Mouse (Mus musculus) kidney, embryonic 14.5 days (tissue): ENCODE data around the gene Gpr89. TPM values are rescaled to one million over a fixed set of nuclear protein-coding genes. Genes with fewer than 3 reads are reported as not detected.

Experiments
- ATAC-seq: fragments of 200-750 bp; cut with Nextera tagmentation; 2 replicates; pipeline ENCODE4 v1.8.0; 2017; ENCODE audit warnings: moderate number of reproducible peaks, mild to moderate bottlenecking, moderate TSS enrichment, moderate library complexity; ENCODE audit not compliant: low FRiP score, low TSS enrichment
- H3K27ac ChIP-seq: fragments of 300-500 bp; sonication (generic); 2 replicates; pipeline ENCODE4 v1.5.1; 2014; ENCODE audit warnings: low read depth, mild to moderate bottlenecking, low read length, moderate library complexity, mixed read lengths
- H3K27me3 ChIP-seq: fragments of 300-500 bp; sonication (generic); 2 replicates; pipeline ENCODE4 v1.6.1; 2014; ENCODE audit warnings: mild to moderate bottlenecking, low read length; ENCODE audit not compliant: control insufficient read depth, insufficient read depth
- H3K36me3 ChIP-seq: fragments of 300-500 bp; sonication (generic); 2 replicates; pipeline ENCODE4 v1.6.1; 2014; ENCODE audit warnings: low read length, mixed read lengths; ENCODE audit not compliant: control insufficient read depth, insufficient read depth
- H3K4me1 ChIP-seq: fragments of 300-500 bp; sonication (generic); 2 replicates; pipeline ENCODE4 v1.6.1; 2014; ENCODE audit warnings: low read length, mixed read lengths; ENCODE audit not compliant: control insufficient read depth, insufficient read depth
- H3K4me2 ChIP-seq: fragments of 300-500 bp; sonication (generic); replicated peaks from 2 replicates; pipeline ENCODE4 v1.6.1; 2014; ENCODE audit warnings: low read depth, mild to moderate bottlenecking, low read length
- H3K4me3 ChIP-seq: fragments of 300-500 bp; sonication (generic); 2 replicates; pipeline ENCODE4 v1.5.1; 2014; ENCODE audit warnings: mild to moderate bottlenecking, low read length
- H3K9ac ChIP-seq: fragments of 300-500 bp; sonication (generic); 2 replicates; pipeline ENCODE4 v1.6.1; 2014; ENCODE audit warnings: low read depth, mild to moderate bottlenecking, low read length, moderate library complexity
- H3K9me3 ChIP-seq: fragments of 300-500 bp; sonication (generic); 2 replicates; pipeline ENCODE4 v1.6.1; 2016; ENCODE audit warnings: low read length; ENCODE audit not compliant: control insufficient read depth
- WGBS: fragments of 180-500 bp; shearing (Covaris S2); extraction: QIAGEN DNeasy Blood & Tissue Kit; methylation state at CpG from one replicate; pipeline ENCODE4 v1.1.7; 2014; 5-methylcytosine and 5-hydroxymethylcytosine counted together
- polyA plus RNA-seq: library from polyadenylated mRNA; unstranded; fragments of >200 nt; fragmentation: Nextera tagmentation; extraction: Ambion mirVana; gene quantifications from 2 replicates; pipeline ENCODE4 v1.2.1, GENCODE M21; 2014

Gpr89 gene
- polyA plus RNA-seq, 1 experiment from 2014 or later, result 50.9 TPM

DNA sequence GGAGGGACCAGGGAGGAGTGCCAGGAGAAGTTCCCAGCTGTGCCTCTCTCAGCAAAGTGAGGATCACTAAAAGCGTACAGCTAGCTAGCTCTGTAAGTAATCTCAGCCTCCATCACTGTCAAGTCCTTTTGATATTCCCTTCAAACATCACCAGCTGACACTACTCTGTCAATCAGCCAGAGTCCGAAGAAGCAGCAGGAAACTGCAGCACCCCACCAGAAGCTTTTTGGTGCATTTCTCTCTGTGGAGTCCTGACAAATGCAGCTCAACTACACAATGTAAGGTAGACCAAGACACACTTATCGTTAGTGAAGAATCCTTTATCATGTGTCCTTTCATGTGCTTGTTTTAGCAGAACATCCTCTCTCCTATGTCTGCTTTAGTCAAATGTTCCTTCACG is 83.6 kb downstream of the Gpr89 start:
- H3K4me1 ChIP-seq, result 0 out of 2 replicates have a peak, but pooled peaks cover 2% of the 10 kb centered on the region
- H3K27me3 ChIP-seq, result no peaks in the 10 kb centered on the region
- H3K36me3 ChIP-seq, result no peaks in the 10 kb centered on the region
- no peak overlapping the region for H3K27ac ChIP-seq
- no peak overlapping the region for H3K4me3 ChIP-seq
- H3K4me2 ChIP-seq, result no peak overlapping the region
- ATAC-seq, result no peak
- H3K9me3 ChIP-seq, result no peaks in the 10 kb centered on the region; the same call in 1 of the 2 replicates
- 85% methylated on average over 4 of the region's 4 CpGs for WGBS
- H3K9ac ChIP-seq, result no peak overlapping the region

DNA sequence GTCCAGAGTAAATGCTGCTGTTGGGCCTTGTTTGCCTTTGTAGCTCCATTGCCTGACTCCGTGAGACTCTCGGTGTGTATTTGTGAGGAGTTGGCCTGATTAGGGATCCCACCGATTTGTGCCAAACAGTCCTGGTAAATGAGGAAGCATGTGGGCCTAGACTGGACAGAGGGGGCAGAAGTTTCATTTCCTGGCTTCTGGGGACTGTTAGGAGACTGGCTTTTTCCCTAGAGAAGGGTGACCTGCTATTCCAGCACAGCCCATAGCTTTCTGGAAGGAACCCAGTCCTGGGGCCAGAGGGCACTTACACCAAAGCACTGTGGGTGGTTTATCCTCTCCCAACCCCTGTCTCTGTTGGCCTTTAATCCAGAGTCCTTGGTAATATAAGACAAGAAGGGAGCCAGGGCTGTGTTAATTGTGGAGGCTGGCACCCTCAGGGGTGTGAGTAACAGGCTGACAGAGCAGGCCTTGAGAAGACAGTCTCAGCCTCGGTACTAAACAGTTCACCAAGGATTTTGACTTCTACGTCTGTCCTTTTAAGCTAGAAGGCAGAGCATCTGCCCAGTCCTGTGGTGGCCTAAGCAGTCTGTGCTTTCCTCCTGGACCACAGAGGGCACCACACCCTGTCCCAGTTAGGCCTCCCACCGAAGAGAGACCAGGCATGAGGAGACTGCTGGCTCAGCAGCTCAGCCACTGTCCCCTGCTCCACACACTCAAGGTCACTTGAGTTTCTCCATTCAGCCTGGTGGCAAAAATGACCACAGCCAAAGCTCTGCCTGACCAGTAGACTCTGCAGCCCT is 84.8 kb downstream of the Gpr89 start:
- H3K36me3 ChIP-seq, result no peaks in the 10 kb centered on the region
- no peak for ATAC-seq
- H3K9ac ChIP-seq, result no peak overlapping the region
- no peak overlapping the region for H3K27ac ChIP-seq
- no peaks in the 10 kb centered on the region for H3K27me3 ChIP-seq
- 0 out of 2 replicates have a peak, but pooled peaks cover 1% of the 10 kb centered on the region for H3K4me1 ChIP-seq
- WGBS, result 77% methylated on average over 6 of the region's 6 CpGs
- no peak overlapping the region for H3K4me3 ChIP-seq
- H3K4me2 ChIP-seq, result no peak overlapping the region
- no peaks in the 10 kb centered on the region; the same call in 1 of the 2 replicates for H3K9me3 ChIP-seq

Other genes with a start within 250 kb of the Gpr89 start
- gene Ankrd35, start 235.2 kb downstream of the Gpr89 start, polyA plus RNA-seq, result 0.33 and 0.37 TPM in 2 replicates
- 36.5 and 55.7 TPM in 2 replicates for gene Pias3, start 209.0 kb downstream of the Gpr89 start, polyA plus RNA-seq
- gene Nudt17, start 196.8 kb downstream of the Gpr89 start, polyA plus RNA-seq, result 10.4 and 10.8 TPM in 2 replicates
- gene Polr3c, start 177.7 kb downstream of the Gpr89 start, polyA plus RNA-seq, result 30.3 and 38.5 TPM in 2 replicates
- gene Rnf115, start 177.7 kb downstream of the Gpr89 start, polyA plus RNA-seq, result 49.6 and 72.1 TPM in 2 replicates
- 36.0 and 63.3 TPM in 2 replicates for gene Pdzk1, start 76.1 kb downstream of the Gpr89 start, polyA plus RNA-seq
- 0.08 and 0.17 TPM in 2 replicates for gene Cd160, start 76.0 kb downstream of the Gpr89 start, polyA plus RNA-seq
- 5.6 TPM in 2 replicates for gene Gja5, start 653 bp downstream of the Gpr89 start, polyA plus RNA-seq
- gene Gja8, start 20.7 kb upstream of the Gpr89 start, polyA plus RNA-seq, result 0.16 and 0.20 TPM in 2 replicates